Mouse (Mus musculus) MEL (cell line): Measurements from ENCODE around the gene Sptbn4.

Source experiments
- BHLHE40 ChIP-seq: IDR thresholded peaks from 2 replicates; pipeline ENCODE4 v1.6.1; 2012; ENCODE audit warnings: low read depth, mild to moderate bottlenecking, inconsistent platforms, low read length, improper control_type of control experiment, borderline replicate concordance
- CHD2 ChIP-seq: IDR thresholded peaks from 2 replicates; pipeline ENCODE4 v1.6.1; 2011; ENCODE audit warnings: low read length, improper control_type of control experiment
- CTCF ChIP-seq, 3 experiments: IDR thresholded peaks in 2 of 3; conservative IDR thresholded peaks in 1 of 3; 2 replicates each; pipeline ENCODE4 v1.5.1; 2011 to 2012; ENCODE audit warnings: low read length in 3 of 3, low read depth in 2 of 3, mild to moderate bottlenecking in 2 of 3, improper control_type of control experiment in 1 of 3, inconsistent platforms in 1 of 3, mixed read lengths in 1 of 3, moderate library complexity in 1 of 3; ENCODE audit not compliant: control insufficient read depth in 1 of 3, insufficient read depth in 1 of 3, poor library complexity in 1 of 3, severe bottlenecking in 1 of 3
- EP300 ChIP-seq, 2 experiments: IDR thresholded peaks; 2 replicates each; pipeline ENCODE4 v1.6.1; 2011; ENCODE audit warnings: improper control_type of control experiment in 2 of 2, low read length in 2 of 2, low read depth in 1 of 2, mild to moderate bottlenecking in 1 of 2
- MAX ChIP-seq: IDR thresholded peaks from 2 replicates; pipeline ENCODE4 v1.6.1; 2011; ENCODE audit warnings: low read length, improper control_type of control experiment
- MXI1 ChIP-seq: IDR thresholded peaks from 2 replicates; pipeline ENCODE4 v1.6.1; 2011; ENCODE audit warnings: mild to moderate bottlenecking, low read depth, low read length, improper control_type of control experiment
- POLR2A ChIP-seq, 2 experiments: IDR thresholded peaks; 2 replicates each; pipeline ENCODE4 v1.6.1; 2011 to 2012; ENCODE audit warnings: low read length in 2 of 2, mild to moderate bottlenecking in 2 of 2, control low read depth in 1 of 2, improper control_type of control experiment in 1 of 2, low read depth in 1 of 2, moderate library complexity in 1 of 2; ENCODE audit not compliant: control insufficient read depth in 1 of 2, insufficient read depth in 1 of 2, poor library complexity in 1 of 2
- SMC3 ChIP-seq: IDR thresholded peaks from 2 replicates; pipeline ENCODE4 v1.6.1; 2011; ENCODE audit warnings: low read depth, low read length, improper control_type of control experiment
- TAL1 ChIP-seq: IDR thresholded peaks from 2 replicates; pipeline ENCODE4 v1.6.1; 2012; ENCODE audit warnings: mild to moderate bottlenecking, inconsistent platforms, low read length, moderate library complexity, mixed read lengths
- ZC3H11A ChIP-seq: IDR thresholded peaks from 2 replicates; pipeline ENCODE4 v1.6.1; 2012; ENCODE audit warnings: low read depth, mild to moderate bottlenecking, inconsistent platforms, low read length, improper control_type of control experiment
- ZNF384 ChIP-seq: IDR thresholded peaks from 2 replicates; pipeline ENCODE4 v1.6.1; 2012; ENCODE audit warnings: low read depth, mild to moderate bottlenecking, inconsistent platforms, low read length, improper control_type of control experiment

- no peak for TF ChIP-seq CTCF (IDR thresholded peaks at IDR 0.05 in 2 of 3, conservative IDR thresholded peaks at IDR 0.05 in 1 of 3; ENCODE audit: control insufficient read depth in 1 of 3, insufficient read depth in 1 of 3, low read depth in 2 of 3, low read length in 3 of 3, poor library complexity in 1 of 3, severe bottlenecking in 1 of 3)
- TF ChIP-seq POLR2A (IDR thresholded peaks at IDR 0.05; ENCODE audit: control insufficient read depth in 1 of 2, insufficient read depth in 1 of 2, low read depth in 1 of 2, low read length in 2 of 2, poor library complexity in 1 of 2) = no peak
- no peak for TF ChIP-seq BHLHE40
- no peak for TF ChIP-seq CHD2
- TF ChIP-seq ZNF384 = no peak
- TF ChIP-seq TAL1 = 0 out of 2 replicates have a peak, but pooled peaks have one; percentile 7
- no peak for TF ChIP-seq ZC3H11A
- TF ChIP-seq EP300 (IDR thresholded peaks at IDR 0.05; ENCODE audit: low read depth in 1 of 2, low read length in 2 of 2) = peak in 1 of 2 experiments; percentile 22; a peak in 1 of 4 replicates
- TF ChIP-seq SMC3 = no peak; the same call in 1 of the 2 replicates
- TF ChIP-seq MXI1 = peak; percentile 64; the same call in 1 of the 2 replicates
- no peak for TF ChIP-seq MAX
Measured at GRCm38 (mm10) chr7:27472596-27472995, 25.1 kb upstream of the Sptbn4 start.
